Mouse (Mus musculus) neural tube, embryonic 14.5 days (tissue): Measurements from ENCODE around the gene Mdfi. TPM values are rescaled to one million over a fixed set of nuclear protein-coding genes. Genes with fewer than 3 reads are reported as not detected.

ENCODE experiments used
- ATAC-seq: fragments of 200-750 bp; cut with Nextera tagmentation; 2 replicates; pipeline ENCODE4 v1.8.0; 2017; ENCODE audit warnings: low read depth, mild to moderate bottlenecking, moderate TSS enrichment, moderate library complexity
- H3K27ac ChIP-seq: fragments of 300-500 bp; sonication (generic); 2 replicates; pipeline ENCODE4 v1.5.1; 2014; ENCODE audit warnings: low read depth, mild to moderate bottlenecking, control low read depth, low read length, moderate library complexity, mixed read lengths
- H3K27me3 ChIP-seq: fragments of 300-500 bp; sonication (generic); 2 replicates; pipeline ENCODE4 v1.6.1; 2014; ENCODE audit warnings: low read length; ENCODE audit not compliant: control insufficient read depth, insufficient read depth
- H3K36me3 ChIP-seq: fragments of 300-500 bp; sonication (generic); 2 replicates; pipeline ENCODE4 v1.6.1; 2014; ENCODE audit warnings: low read length, mixed read lengths; ENCODE audit not compliant: control insufficient read depth, insufficient read depth
- H3K4me1 ChIP-seq: fragments of 300-500 bp; sonication (generic); 2 replicates; pipeline ENCODE4 v1.6.1; 2014; ENCODE audit warnings: low read length; ENCODE audit not compliant: control insufficient read depth, insufficient read depth
- H3K4me2 ChIP-seq: fragments of 300-500 bp; sonication (generic); 2 replicates; pipeline ENCODE4 v1.6.1; 2014; ENCODE audit warnings: mild to moderate bottlenecking, low read depth, low read length, control low read depth
- H3K4me3 ChIP-seq: fragments of 300-500 bp; sonication (generic); 2 replicates; pipeline ENCODE4 v1.5.1; 2014; ENCODE audit warnings: low read depth, low read length, control low read depth, mixed read lengths
- H3K9ac ChIP-seq: fragments of 300-500 bp; sonication (generic); replicated peaks from 2 replicates; pipeline ENCODE4 v1.6.1; 2014; ENCODE audit warnings: low read depth, mild to moderate bottlenecking, control low read depth, low read length, mixed read lengths
- H3K9me3 ChIP-seq: fragments of 300-500 bp; sonication (generic); 2 replicates; pipeline ENCODE4 v1.6.1; 2016; ENCODE audit warnings: low read length; ENCODE audit not compliant: control insufficient read depth
- WGBS: fragments of 180-500 bp; shearing (Covaris S2); extraction: QIAGEN DNeasy Blood & Tissue Kit; methylation state at CpG from one replicate; pipeline ENCODE4 v1.1.7; 2014; 5-methylcytosine and 5-hydroxymethylcytosine counted together
- polyA plus RNA-seq: library from polyadenylated mRNA; unstranded; fragments of >200 nt; fragmentation: Nextera tagmentation; extraction: Ambion mirVana; gene quantifications from 2 replicates; pipeline ENCODE4 v1.2.1, GENCODE M21; 2014

Mdfi gene
- 2.7 and 5.3 TPM in 2 replicates for polyA plus RNA-seq

DNA sequence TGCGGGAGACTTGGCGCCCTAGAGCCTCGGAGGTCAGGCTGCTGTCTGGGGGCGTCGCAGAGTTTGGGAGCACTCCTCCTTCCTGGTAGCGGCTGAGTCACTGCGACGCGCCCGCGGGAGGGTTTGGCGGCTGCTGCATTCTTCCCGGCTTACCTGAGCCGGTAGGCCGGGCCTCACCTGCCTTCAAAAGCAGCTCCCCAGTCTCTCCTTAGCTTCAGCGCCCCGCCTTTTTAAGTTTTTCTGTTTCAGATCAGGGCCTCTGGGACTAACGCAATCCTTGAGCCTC lies at the start of gene Mdfi:
Gene Mdfi (minus strand): TSS at position 210 of the 286 bp plus-strand sequence.
- Histone ChIP-seq H3K4me1 (peaks cover 13% of the 10 kb centered on the region; the same call in 1 of the 2 replicates), H3K4me2 (peak within 1 kb of the TSS; percentile 83), H3K27me3 (peaks cover 32% of the 10 kb centered on the region), H3K9ac (0 out of 2 replicates have a peak within 1 kb of the TSS, but pooled peaks have one; percentile 4), H3K9me3 (no peaks in the 10 kb centered on the region), H3K27ac (no peak within 1 kb of the TSS), H3K36me3 (no peaks in the 10 kb centered on the region), H3K4me3 (peak within 1 kb of the TSS; percentile 42)
- WGBS, result 2% methylated on average over 17 of the region's 18 CpGs
- no peak for ATAC-seq

DNA sequence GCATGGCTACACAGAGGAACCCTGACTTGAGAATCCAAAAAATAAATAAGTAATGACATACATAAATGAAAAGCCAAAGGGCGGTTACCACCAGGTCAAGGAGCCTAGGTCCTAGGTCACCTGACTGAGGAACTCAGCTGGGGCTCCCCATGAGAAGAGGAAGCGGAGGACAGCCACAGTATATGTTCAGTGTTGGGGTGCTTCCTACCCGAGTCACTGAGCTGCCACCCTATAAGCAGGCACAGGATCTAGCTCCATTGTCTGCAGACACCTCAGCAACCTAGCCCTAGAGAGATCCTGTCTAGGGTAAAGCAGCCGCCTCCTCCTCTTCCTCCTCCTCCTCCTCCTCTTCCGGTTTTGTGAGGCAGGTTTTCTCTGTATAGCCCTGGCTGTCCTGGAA lies 48.6 kb upstream of the Mdfi start:
- H3K27me3 ChIP-seq, result peaks cover 4% of the 10 kb centered on the region; the same call in 1 of the 2 replicates
- H3K4me1 ChIP-seq, result peaks cover 15% of the 10 kb centered on the region
- no peaks in the 10 kb centered on the region for H3K9me3 ChIP-seq
- H3K9ac ChIP-seq, result no peak overlapping the region
- no peak overlapping the region for H3K4me3 ChIP-seq
- no peak overlapping the region for H3K4me2 ChIP-seq
- H3K27ac ChIP-seq, result no peak overlapping the region
- H3K36me3 ChIP-seq, result no peaks in the 10 kb centered on the region
- no peak for ATAC-seq
- 90% methylated on average over 5 of the region's 5 CpGs for WGBS

DNA sequence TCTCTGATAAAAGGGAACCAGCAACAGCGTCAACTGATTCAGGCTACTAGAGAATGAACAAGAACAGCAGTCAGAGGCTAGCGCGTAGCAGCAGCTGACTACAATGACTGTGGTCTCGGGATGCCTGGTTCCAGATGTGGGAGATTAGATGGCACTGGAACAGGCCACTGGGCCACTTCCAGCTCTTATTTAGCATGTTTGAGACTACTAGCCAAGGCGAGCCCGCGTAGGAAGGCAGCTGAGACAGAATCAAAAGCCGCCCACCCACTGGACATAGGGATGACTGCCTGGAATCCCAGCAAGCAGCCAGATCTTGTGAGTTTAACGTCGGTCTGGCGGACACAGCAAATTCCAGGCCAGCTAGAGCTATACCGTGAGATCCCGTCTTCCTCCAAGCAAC lies 46.8 kb upstream of the Mdfi start:
- Histone ChIP-seq H3K27me3 (peaks cover 4% of the 10 kb centered on the region; the same call in 1 of the 2 replicates), H3K27ac (no peak overlapping the region), H3K4me1 (peaks cover 17% of the 10 kb centered on the region), H3K4me3 (no peak overlapping the region), H3K9ac (no peak overlapping the region), H3K36me3 (no peaks in the 10 kb centered on the region), H3K4me2 (no peak overlapping the region), H3K9me3 (no peaks in the 10 kb centered on the region)
- no peak for ATAC-seq
- 73% methylated on average over 13 of the region's 13 CpGs for WGBS

DNA sequence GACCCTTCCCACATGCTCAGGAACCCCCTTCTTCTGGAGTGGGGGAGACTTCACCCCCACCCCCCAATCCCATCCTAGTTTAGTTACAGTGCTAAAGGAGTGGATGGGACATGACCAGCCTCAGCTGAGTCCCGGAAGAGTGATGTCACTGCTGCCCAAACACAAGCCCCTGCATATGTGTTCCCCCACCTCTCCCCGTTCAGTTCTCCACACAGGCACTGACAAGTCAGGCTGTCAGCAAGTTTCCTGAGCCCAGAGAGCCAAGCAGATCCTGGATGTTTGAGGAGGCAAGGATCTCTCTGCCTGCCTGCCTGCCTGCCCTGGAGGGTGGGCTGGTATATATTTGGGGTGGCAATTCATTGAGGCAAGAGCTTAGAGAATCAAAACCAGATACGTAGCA lies 44.7 kb upstream of the Mdfi start:
- Histone ChIP-seq H3K4me1 (peaks cover 17% of the 10 kb centered on the region), H3K9ac (peak overlapping the region; percentile 55; the same call in 1 of the 2 replicates), H3K36me3 (no peaks in the 10 kb centered on the region), H3K4me3 (no peak overlapping the region), H3K9me3 (no peaks in the 10 kb centered on the region), H3K27me3 (peaks cover 4% of the 10 kb centered on the region; the same call in 1 of the 2 replicates), H3K27ac (no peak overlapping the region), H3K4me2 (peak overlapping the region; percentile 57; the same call in 1 of the 2 replicates)
- WGBS, result 19% methylated on average over 3 of the region's 3 CpGs
- ATAC-seq, result peak; percentile 12; the same call in 1 of the 2 replicates

DNA sequence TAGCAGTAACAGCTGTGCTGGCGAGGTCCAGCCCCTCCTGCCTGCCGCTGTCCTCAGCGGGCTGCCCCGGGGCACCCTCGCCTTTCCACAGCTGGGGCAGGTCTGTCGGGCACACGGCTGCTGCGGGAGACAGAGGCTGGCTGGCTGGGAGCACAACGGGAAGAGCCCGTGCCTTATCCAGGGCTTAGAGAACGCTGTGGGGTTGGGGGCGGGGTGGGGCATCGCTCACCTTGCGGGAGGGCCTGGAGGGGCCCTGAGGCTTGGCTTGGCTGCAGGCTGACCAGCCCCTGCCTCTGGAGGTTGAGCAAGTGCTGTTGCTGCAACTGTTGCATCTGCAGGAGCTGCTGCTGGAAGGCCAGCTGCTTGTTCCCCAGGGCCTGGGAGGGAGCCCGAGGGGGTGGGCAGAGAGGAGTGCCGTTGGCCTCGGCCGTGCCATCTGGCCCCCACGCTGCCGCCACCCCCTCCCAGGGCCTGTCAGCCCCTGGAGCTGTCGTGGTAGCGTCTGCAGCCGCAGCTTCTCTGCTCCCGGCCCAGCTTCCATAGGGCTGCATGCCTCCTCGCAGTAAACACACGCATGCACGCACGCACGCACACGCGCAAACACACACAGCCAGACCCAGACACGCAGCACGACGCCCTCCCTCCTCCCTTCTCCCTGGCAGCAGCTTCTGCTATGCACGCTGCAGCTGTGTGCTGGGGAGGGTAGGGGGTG lies 44.0 kb upstream of the Mdfi start:
- no peaks in the 10 kb centered on the region for H3K36me3 ChIP-seq
- H3K27me3 ChIP-seq, result peaks cover 4% of the 10 kb centered on the region; the same call in 1 of the 2 replicates
- H3K4me2 ChIP-seq, result peak overlapping the region; percentile 57
- no peaks in the 10 kb centered on the region for H3K9me3 ChIP-seq
- peak overlapping the region; percentile 34 for H3K4me3 ChIP-seq
- H3K9ac ChIP-seq, result peak overlapping the region; percentile 55
- WGBS, result 5% methylated on average over 32 of the region's 35 CpGs
- H3K4me1 ChIP-seq, result peaks cover 17% of the 10 kb centered on the region
- H3K27ac ChIP-seq, result 0 out of 2 replicates have a peak overlapping the region, but pooled peaks have one; percentile 4
- peak; percentile 70 for ATAC-seq

DNA sequence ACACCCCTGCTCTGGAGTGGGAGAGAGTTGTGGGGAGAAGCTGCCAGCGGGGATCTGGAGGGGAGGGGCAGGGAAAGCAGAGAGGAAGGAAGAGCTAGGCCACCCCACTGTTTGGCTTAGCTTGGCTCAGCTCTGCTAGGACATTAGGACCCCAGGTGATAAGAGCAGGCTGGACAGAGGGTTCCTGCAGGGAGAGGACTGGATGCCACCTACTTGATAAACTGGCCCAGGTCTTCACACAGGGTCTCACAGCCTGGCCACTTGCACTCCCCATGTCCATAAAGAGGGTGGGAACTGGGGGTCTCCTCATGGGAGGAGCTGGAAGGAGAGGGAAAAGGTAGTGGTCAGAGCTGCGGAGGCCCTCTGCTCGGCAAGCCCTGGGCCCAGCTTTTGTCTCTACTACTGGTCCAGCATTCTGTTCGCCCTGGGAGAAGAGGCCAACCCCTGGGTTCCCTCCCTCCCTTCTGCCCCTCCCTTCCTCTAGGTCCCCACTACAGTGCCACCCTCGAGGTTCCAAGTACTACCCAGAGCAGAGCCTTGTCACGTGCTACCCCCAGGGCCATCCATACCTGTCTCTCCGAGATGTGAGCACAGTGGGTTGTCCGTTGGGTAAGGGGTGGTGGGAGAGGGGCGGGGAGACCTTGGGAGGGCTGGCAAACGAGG lies 43.4 kb upstream of the Mdfi start:
- H3K36me3 ChIP-seq, result no peaks in the 10 kb centered on the region
- peaks cover 4% of the 10 kb centered on the region; the same call in 1 of the 2 replicates for H3K27me3 ChIP-seq
- peak; percentile 22 for ATAC-seq
- peak overlapping the region; percentile 55 for H3K9ac ChIP-seq
- 21% methylated on average over 10 of the region's 10 CpGs for WGBS
- peak overlapping the region; percentile 34 for H3K4me3 ChIP-seq
- peak overlapping the region; percentile 56 for H3K27ac ChIP-seq
- H3K4me1 ChIP-seq, result peaks cover 21% of the 10 kb centered on the region
- peak overlapping the region; percentile 57 for H3K4me2 ChIP-seq
- H3K9me3 ChIP-seq, result no peaks in the 10 kb centered on the region

DNA sequence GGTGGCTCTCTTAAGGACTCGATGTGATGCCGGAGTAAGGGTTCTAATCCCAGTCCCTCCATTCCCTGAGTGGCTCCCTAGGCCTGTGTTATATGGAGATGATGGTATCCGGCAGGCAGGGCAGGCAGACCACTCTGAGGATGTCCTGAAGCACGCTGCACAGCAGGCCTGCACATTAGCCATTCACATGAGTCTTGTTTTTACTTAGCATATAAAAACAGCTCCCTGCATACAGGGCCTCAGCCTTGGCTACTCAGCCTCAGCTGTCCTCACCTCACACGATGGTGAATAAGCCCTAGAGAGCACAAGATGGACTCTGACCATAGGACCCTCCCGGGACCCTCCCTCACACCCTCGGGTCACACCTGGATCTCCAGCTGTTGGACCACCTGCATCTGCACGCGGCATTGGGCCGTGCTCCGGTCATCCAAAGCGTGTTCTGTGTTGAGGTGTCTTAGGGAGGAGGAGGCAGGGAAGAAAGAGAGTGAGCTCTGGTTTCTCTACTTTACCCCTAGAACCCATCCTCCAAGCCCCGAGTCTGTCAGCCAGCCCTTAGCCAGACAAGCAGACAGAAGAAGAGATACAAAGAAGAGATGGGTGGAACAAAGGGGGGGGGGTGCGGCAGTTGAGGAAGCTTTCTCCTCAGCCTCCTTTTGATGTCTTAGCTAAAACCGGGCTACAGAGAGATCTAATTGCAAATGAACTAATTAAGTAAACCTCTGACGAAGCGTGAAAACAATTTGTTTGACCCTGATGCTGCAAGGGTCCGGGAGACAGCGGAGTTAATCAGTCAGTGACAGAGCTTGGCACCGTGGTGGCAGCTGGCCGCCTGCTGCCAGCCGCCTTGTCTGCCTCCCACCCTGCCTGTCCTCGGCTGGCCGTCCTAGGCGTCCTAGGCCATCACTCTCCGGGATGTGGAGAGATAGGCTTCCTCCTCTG lies 42.6 kb upstream of the Mdfi start:
- 11% methylated on average over 26 of the region's 26 CpGs for WGBS
- Histone ChIP-seq H3K9ac (peak overlapping the region; percentile 47), H3K4me2 (peak overlapping the region; percentile 57), H3K4me3 (peak overlapping the region; percentile 34), H3K27me3 (peaks cover 4% of the 10 kb centered on the region; the same call in 1 of the 2 replicates), H3K27ac (peak overlapping the region; percentile 62), H3K9me3 (no peaks in the 10 kb centered on the region), H3K36me3 (no peaks in the 10 kb centered on the region), H3K4me1 (peaks cover 28% of the 10 kb centered on the region)
- peak; percentile 41 for ATAC-seq

DNA sequence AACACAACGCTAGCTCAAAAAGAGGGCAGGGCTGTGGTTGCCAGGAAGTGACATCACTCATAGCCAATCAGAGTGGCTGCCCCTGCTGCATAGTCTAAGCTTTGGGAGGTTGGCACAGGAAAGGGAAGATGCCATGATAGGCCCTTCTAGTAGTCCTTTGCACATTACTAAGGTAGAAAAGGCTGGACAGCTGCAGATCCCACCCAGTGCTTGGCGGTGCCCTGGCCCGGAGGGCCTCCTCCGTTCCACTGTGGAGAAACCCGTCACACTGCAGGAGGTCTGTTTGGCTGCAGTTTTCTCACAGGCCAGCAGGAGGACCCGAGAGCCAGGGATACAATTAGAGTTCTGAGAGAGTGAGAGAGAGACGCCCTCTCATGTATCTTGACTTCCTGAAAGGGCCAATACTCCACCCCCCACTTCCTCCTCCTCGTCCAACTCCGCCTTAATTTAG lies 38.9 kb upstream of the Mdfi start:
- H3K4me2 ChIP-seq, result peak overlapping the region; percentile 20; the same call in 1 of the 2 replicates
- H3K9me3 ChIP-seq, result no peaks in the 10 kb centered on the region
- no peak overlapping the region for H3K9ac ChIP-seq
- H3K4me3 ChIP-seq, result no peak overlapping the region
- H3K36me3 ChIP-seq, result no peaks in the 10 kb centered on the region
- no peaks in the 10 kb centered on the region for H3K27me3 ChIP-seq
- ATAC-seq, result peak; percentile 31
- peaks cover 26% of the 10 kb centered on the region for H3K4me1 ChIP-seq
- WGBS, result 9% methylated on average over 9 of the region's 9 CpGs
- 0 out of 2 replicates have a peak overlapping the region, but pooled peaks have one; percentile 7 for H3K27ac ChIP-seq
